Mouse (Mus musculus): ENCODE results near the gene Nfix. TPM values are rescaled to one million over a fixed set of nuclear protein-coding genes. Genes with fewer than 3 reads are reported as not detected.
A peak's percentile ranks its signal among the peaks of the same experiment; 100 is the strongest.

Gene Nfix
- polyA plus RNA-seq, 1 experiment from 2014 or later, result 67.4 TPM

GRCm38 (mm10) chr8:84731371-84732177, 68.6 kb downstream of the Nfix start:
- WGBS, result 60% methylated on average over 11 of the region's 11 CpGs
- ATAC-seq (ENCODE audit: low read depth), result no peak
- Histone ChIP-seq H3K4me3 (ENCODE audit: low read depth, low read length) (no peak overlapping the region), H3K9me3 (ENCODE audit: control insufficient read depth, low read length) (no peaks in the 10 kb centered on the region), H3K9ac (ENCODE audit: low read depth, low read length) (peak overlapping the region; percentile 35; the same call in 1 of the 2 replicates), H3K4me2 (ENCODE audit: low read depth, low read length) (no peak overlapping the region), H3K27me3 (replicated peaks; ENCODE audit: control insufficient read depth, insufficient read depth, low read length) (no peaks in the 10 kb centered on the region), H3K36me3 (ENCODE audit: control insufficient read depth, insufficient read depth, low read length) (peaks cover 20% of the 10 kb centered on the region), H3K4me1 (ENCODE audit: control insufficient read depth, insufficient read depth, low read length) (peaks cover 48% of the 10 kb centered on the region), H3K27ac (replicated peaks; ENCODE audit: low read depth, low read length) (peak overlapping the region; percentile 61)
- DNase-seq (ENCODE audit: low spot score), result no peak

- H3K9ac ChIP-seq (ENCODE audit: low read depth, low read length), result peak overlapping the region; percentile 35; the same call in 1 of the 2 replicates
- 61% methylated on average over 9 of the region's 9 CpGs for WGBS
- peaks cover 28% of the 10 kb centered on the region for H3K36me3 ChIP-seq (ENCODE audit: control insufficient read depth, insufficient read depth, low read length)
- ATAC-seq (ENCODE audit: low read depth) (no peak), DNase-seq (ENCODE audit: low spot score) (no peak)
- H3K9me3 ChIP-seq (ENCODE audit: control insufficient read depth, low read length), result no peaks in the 10 kb centered on the region
- H3K27ac ChIP-seq (replicated peaks; ENCODE audit: low read depth, low read length), result peak overlapping the region; percentile 61
- no peak overlapping the region for H3K4me3 ChIP-seq (ENCODE audit: low read depth, low read length)
- no peaks in the 10 kb centered on the region for H3K27me3 ChIP-seq (replicated peaks; ENCODE audit: control insufficient read depth, insufficient read depth, low read length)
- peaks cover 49% of the 10 kb centered on the region for H3K4me1 ChIP-seq (ENCODE audit: control insufficient read depth, insufficient read depth, low read length)
- H3K4me2 ChIP-seq (ENCODE audit: low read depth, low read length), result no peak overlapping the region
Observed at GRCm38 (mm10) chr8:84730541-84731370, 69.4 kb downstream of the Nfix start.

GRCm38 (mm10) chr8:84729921-84730362, 70.2 kb downstream of the Nfix start:
- Histone ChIP-seq H3K9me3 (ENCODE audit: control insufficient read depth, low read length) (no peaks in the 10 kb centered on the region), H3K4me1 (ENCODE audit: control insufficient read depth, insufficient read depth, low read length) (peaks cover 51% of the 10 kb centered on the region), H3K27me3 (replicated peaks; ENCODE audit: control insufficient read depth, insufficient read depth, low read length) (no peaks in the 10 kb centered on the region), H3K36me3 (ENCODE audit: control insufficient read depth, insufficient read depth, low read length) (peaks cover 35% of the 10 kb centered on the region), H3K27ac (replicated peaks; ENCODE audit: low read depth, low read length) (no peak overlapping the region), H3K9ac (ENCODE audit: low read depth, low read length) (no peak overlapping the region), H3K4me2 (ENCODE audit: low read depth, low read length) (no peak overlapping the region), H3K4me3 (ENCODE audit: low read depth, low read length) (no peak overlapping the region)
- no peak for DNase-seq (ENCODE audit: low spot score)
- no peak for ATAC-seq (ENCODE audit: low read depth)
- 83% methylated on average over 16 of the region's 16 CpGs for WGBS

DNA sequence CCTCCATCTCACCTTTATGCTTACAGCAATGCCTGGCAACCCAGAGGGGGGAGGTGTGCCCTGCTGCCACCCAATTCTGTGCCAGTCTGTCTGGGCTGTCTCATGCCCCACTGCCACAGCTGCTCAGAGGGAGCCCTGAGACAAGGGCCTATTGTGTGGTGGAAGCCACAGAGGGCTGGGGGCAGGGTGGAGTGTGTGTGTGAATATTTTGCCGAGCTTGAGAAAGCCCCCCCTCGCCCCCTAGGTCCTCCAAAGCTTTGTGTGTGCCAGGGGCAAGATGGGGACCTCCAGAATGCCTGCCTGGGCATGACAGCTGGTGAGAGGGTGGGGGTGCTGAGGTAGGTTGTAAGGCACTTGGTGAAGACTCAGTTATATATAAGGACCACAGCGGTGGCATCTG, 71.7 kb downstream of the Nfix start:
- Histone ChIP-seq H3K9me3 (ENCODE audit: control insufficient read depth, low read length) (no peaks in the 10 kb centered on the region), H3K9ac (ENCODE audit: low read depth, low read length) (no peak overlapping the region), H3K27me3 (replicated peaks; ENCODE audit: control insufficient read depth, insufficient read depth, low read length) (no peaks in the 10 kb centered on the region), H3K4me1 (ENCODE audit: control insufficient read depth, insufficient read depth, low read length) (peaks cover 65% of the 10 kb centered on the region), H3K27ac (replicated peaks; ENCODE audit: low read depth, low read length) (no peak overlapping the region), H3K36me3 (ENCODE audit: control insufficient read depth, insufficient read depth, low read length) (peaks cover 47% of the 10 kb centered on the region), H3K4me3 (ENCODE audit: low read depth, low read length) (no peak overlapping the region), H3K4me2 (ENCODE audit: low read depth, low read length) (no peak overlapping the region)
- WGBS, result 67% methylated on average over 3 of the region's 3 CpGs
- DNase-seq (ENCODE audit: low spot score), result no peak
- no peak for ATAC-seq (ENCODE audit: low read depth)

- Histone ChIP-seq H3K9me3 (ENCODE audit: control insufficient read depth, low read length) (no peaks in the 10 kb centered on the region), H3K27me3 (replicated peaks; ENCODE audit: control insufficient read depth, insufficient read depth, low read length) (no peaks in the 10 kb centered on the region), H3K4me3 (ENCODE audit: low read depth, low read length) (no peak overlapping the region), H3K4me2 (ENCODE audit: low read depth, low read length) (no peak overlapping the region), H3K27ac (replicated peaks; ENCODE audit: low read depth, low read length) (peak overlapping the region; percentile 77), H3K4me1 (ENCODE audit: control insufficient read depth, insufficient read depth, low read length) (peaks cover 56% of the 10 kb centered on the region), H3K36me3 (ENCODE audit: control insufficient read depth, insufficient read depth, low read length) (peaks cover 56% of the 10 kb centered on the region), H3K9ac (ENCODE audit: low read depth, low read length) (peak overlapping the region; percentile 14; the same call in 1 of the 2 replicates)
- 22% methylated on average over 3 of the region's 3 CpGs for WGBS
- DNase-seq (ENCODE audit: low spot score) (peak; percentile 66), ATAC-seq (ENCODE audit: low read depth) (no peak)
Observed at GRCm38 (mm10) chr8:84725941-84726259, 74.2 kb downstream of the Nfix start.

GRCm38 (mm10) chr8:84725246-84725940, 74.8 kb downstream of the Nfix start:
- DNase-seq (ENCODE audit: low spot score) (no peak), ATAC-seq (ENCODE audit: low read depth) (no peak)
- Histone ChIP-seq H3K27me3 (replicated peaks; ENCODE audit: control insufficient read depth, insufficient read depth, low read length) (no peaks in the 10 kb centered on the region), H3K36me3 (ENCODE audit: control insufficient read depth, insufficient read depth, low read length) (peaks cover 61% of the 10 kb centered on the region), H3K4me2 (ENCODE audit: low read depth, low read length) (no peak overlapping the region), H3K4me1 (ENCODE audit: control insufficient read depth, insufficient read depth, low read length) (peaks cover 51% of the 10 kb centered on the region), H3K9ac (ENCODE audit: low read depth, low read length) (peak overlapping the region; percentile 14; the same call in 1 of the 2 replicates), H3K4me3 (ENCODE audit: low read depth, low read length) (no peak overlapping the region), H3K27ac (replicated peaks; ENCODE audit: low read depth, low read length) (peak overlapping the region; percentile 77), H3K9me3 (ENCODE audit: control insufficient read depth, low read length) (no peaks in the 10 kb centered on the region)
- 55% methylated on average over 10 of the region's 10 CpGs for WGBS

GRCm38 (mm10) chr8:84724683-84725082, 75.5 kb downstream of the Nfix start:
- Histone ChIP-seq H3K27ac (replicated peaks; ENCODE audit: low read depth, low read length) (peak overlapping the region; percentile 98), H3K36me3 (ENCODE audit: control insufficient read depth, insufficient read depth, low read length) (peaks cover 68% of the 10 kb centered on the region), H3K4me3 (ENCODE audit: low read depth, low read length) (no peak overlapping the region), H3K4me1 (ENCODE audit: control insufficient read depth, insufficient read depth, low read length) (peaks cover 49% of the 10 kb centered on the region), H3K4me2 (ENCODE audit: low read depth, low read length) (0 out of 2 replicates have a peak overlapping the region, but pooled peaks have one; percentile 45), H3K9ac (ENCODE audit: low read depth, low read length) (peak overlapping the region; percentile 14; the same call in 1 of the 2 replicates), H3K9me3 (ENCODE audit: control insufficient read depth, low read length) (no peaks in the 10 kb centered on the region), H3K27me3 (replicated peaks; ENCODE audit: control insufficient read depth, insufficient read depth, low read length) (no peaks in the 10 kb centered on the region)
- WGBS, result 41% methylated on average over 9 of the region's 9 CpGs
- ATAC-seq (ENCODE audit: low read depth) (no peak), DNase-seq (ENCODE audit: low spot score) (no peak)

GRCm38 (mm10) chr8:84723571-84723900, 76.6 kb downstream of the Nfix start:
- Histone ChIP-seq H3K27ac (replicated peaks; ENCODE audit: low read depth, low read length) (peak overlapping the region; percentile 98), H3K9me3 (ENCODE audit: control insufficient read depth, low read length) (no peaks in the 10 kb centered on the region), H3K9ac (ENCODE audit: low read depth, low read length) (peak overlapping the region; percentile 14), H3K36me3 (ENCODE audit: control insufficient read depth, insufficient read depth, low read length) (peaks cover 78% of the 10 kb centered on the region), H3K4me2 (ENCODE audit: low read depth, low read length) (peak overlapping the region; percentile 45), H3K4me1 (ENCODE audit: control insufficient read depth, insufficient read depth, low read length) (peaks cover 46% of the 10 kb centered on the region), H3K4me3 (ENCODE audit: low read depth, low read length) (no peak overlapping the region; the same call in 1 of the 2 replicates), H3K27me3 (replicated peaks; ENCODE audit: control insufficient read depth, insufficient read depth, low read length) (no peaks in the 10 kb centered on the region)
- DNase-seq (ENCODE audit: low spot score), result no peak
- 10% methylated on average over 5 of the region's 7 CpGs for WGBS
- ATAC-seq (ENCODE audit: low read depth), result no peak

Measured in embryonic facial prominence, embryonic 14.5 days (tissue).